Mouse (Mus musculus) cerebellum, adult 9-10 months (tissue): ENCODE measurements around the gene Ndufb10.

Experiments
- DNase-seq: peaks from one replicate; pipeline ENCODE4 v3.0.0; 2022

The Ndufb10 gene

DNA sequence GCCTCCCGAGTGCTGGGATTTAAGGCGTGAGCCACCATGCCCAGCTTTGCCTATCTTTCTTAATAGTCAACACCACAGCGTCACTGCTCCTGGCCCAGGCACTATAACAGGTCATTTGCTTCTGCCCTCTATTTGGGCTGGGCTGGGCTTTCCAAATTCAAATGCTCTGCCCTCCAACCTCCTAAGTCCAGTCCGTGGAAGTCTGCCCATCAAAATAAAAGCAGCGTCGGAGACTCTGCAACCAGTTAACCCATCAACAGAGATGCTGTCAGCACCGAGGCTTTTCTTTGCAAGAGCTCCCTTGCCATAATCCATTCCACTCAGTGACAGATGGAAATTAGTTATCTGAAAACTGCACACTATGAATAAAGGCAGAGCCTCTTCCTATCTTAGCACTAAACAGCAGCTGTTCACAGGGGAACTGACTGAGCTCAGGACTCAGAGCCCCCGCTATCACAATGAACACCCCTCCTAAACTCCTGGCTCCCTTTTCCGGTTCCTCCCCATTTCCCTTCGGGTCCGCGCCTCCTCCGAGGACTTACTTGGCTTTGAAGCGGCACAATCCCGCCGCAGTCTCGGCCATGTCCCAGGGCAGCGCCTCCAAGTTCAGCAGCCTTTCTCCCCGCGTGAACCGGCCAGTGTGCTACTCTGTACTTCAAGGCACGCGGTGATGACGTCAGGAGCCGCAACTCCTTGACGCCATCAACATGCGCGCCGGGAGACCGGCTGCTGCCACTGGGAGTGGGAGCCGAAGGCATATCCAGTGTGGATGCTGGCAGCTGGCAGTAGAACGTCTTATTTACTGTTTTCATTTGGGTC lies 17.1 kb downstream of the Ndufb10 start, which contains the start of gene Tbl3:
Gene Tbl3, minus strand, starts transcription at position 679 of the 819 bp plus-strand sequence.
- DNase-seq: peak; percentile 93

DNA sequence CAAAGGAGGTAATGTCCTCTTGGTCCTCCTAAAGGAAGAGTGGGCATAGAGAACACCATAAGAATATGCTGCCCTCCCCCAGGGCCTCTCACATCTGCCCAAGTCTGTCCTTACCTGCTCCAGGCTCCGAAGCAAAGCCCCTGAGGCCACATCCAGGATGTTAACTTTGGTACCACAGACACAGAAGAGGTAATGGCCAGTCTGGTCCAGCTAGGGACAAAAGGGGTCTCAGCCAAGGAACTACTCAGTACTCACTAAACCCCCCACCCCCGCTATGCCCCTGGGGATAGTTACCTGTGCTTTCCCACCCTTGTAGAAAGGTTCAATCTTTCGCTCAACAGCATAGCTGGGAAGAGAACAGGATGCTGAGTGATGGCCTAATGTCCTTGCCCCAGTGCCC lies 18.5 kb downstream of the Ndufb10 start:
- DNase-seq: peak; percentile 31

DNA sequence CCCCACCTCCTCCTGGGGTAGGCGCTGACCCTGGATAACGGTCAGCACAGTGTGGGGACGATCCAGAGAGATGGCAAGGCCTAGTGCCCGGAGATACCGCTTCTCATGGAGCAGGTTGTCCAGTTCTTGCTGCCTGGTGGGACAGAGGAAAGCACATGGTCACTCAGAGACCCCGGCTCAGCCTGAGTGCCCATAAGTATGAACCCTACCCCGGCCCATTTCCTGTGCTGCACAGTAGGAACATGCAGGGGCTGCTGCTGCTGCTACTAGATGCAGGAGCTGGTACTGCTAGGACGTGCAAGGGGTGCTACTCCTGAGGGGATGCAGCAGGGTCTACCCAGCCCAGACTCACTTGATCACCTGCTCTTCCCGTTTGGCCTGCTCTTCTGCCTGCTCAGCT lies 23.0 kb downstream of the Ndufb10 start:
- no peak for DNase-seq

DNA sequence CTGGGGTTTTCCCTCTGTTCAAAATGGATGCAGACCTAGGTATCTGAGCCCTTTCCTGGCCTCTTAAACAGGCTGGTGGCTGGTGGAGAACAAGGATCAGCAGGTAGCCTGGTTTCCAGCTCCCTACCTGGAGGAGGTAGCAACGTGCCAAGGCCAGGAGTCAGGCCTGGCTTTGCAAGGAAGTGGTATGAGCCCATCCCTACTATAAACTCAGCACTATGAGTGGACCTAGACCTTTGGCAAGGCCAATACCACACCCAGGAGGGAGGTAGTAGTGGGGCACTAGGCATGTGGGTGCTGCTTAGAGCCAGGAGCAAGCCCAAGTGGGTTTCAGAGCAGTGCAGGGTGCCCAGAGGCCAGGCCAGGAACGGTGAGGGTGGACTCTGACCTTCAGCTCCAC lies 24.8 kb downstream of the Ndufb10 start:
- DNase-seq: no peak

DNA sequence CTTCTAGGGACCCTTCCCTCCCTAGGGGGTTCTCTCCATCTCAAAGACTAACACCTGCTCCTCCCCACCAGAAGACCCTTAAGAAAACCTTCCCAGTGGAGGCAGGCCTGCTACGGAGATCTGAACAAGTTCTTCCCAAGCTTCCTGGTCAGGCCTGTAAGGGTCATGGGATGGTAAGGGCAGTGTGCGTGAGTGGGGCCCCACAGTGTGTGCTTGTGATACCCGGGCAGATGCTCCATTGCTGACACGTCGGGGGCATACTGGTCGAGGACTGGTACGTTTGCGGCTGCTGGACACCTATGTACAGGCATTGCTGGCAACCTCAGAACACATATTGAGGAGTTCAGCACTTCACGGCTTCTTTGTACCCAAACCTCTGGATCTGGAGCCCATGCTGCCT lies 25.6 kb downstream of the Ndufb10 start:
- no peak for DNase-seq

DNA sequence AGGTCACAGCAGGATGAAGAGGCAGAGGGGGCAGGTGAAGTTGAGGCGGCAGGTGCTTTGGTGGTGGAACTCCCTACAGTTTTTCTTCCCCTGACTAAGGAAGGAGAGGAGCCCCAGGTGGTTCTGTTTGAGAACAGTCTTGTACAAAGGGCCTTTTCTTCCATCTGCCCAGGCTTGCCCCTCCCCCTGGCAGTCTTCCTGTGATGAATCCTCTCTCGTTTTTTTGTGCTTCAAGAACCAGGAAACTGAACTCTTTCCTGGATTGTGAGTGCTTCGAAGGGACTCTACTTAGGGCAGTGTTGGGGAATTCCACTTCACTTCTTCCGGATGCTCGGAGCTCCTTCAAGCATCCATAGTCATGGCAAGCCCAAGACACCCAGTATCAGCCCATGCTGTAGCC lies 26.3 kb downstream of the Ndufb10 start:
- no peak for DNase-seq

DNA sequence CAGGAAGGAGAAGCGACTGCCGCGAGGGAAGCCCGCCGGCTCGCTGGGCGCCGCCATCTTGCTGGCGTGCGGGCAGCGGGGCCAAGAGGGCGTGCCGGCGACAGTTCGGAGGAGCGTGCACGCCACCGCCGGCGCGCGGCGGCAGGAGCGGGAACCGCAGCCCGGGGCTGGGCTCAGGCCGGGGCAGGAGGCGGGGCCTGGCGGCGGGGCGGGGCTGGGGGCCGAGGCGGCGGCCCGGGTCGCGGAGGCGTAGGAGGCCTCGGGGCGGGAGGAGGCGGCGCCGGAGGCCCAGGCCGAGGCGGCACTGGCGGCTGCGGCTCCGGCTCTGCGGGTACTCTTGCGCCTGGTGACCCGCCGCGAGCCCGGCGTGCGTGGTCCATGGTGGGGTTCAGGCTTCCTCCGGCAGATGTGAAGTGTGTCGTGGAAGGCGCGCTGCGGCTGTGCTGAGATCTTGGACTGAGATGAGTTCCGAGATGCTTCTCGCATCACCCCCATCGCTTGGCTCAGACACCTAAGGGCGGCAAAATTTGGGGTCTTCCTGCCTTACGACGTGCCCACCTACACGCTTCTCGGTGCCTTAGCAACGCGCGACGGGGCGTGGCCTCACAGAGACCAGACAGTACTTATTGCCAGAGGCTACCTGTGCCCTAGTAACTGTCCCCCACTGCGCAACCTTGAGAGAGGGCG lies 28.1 kb downstream of the Ndufb10 start, which contains the start of the genes Gfer and Noxo1:
Gene Gfer, minus strand, starts transcription at position 146 of the 687 bp plus-strand sequence.
Gene Noxo1, plus strand, starts transcription at position 224 of the 687 bp plus-strand sequence.
- DNase-seq: peak; percentile 83

DNA sequence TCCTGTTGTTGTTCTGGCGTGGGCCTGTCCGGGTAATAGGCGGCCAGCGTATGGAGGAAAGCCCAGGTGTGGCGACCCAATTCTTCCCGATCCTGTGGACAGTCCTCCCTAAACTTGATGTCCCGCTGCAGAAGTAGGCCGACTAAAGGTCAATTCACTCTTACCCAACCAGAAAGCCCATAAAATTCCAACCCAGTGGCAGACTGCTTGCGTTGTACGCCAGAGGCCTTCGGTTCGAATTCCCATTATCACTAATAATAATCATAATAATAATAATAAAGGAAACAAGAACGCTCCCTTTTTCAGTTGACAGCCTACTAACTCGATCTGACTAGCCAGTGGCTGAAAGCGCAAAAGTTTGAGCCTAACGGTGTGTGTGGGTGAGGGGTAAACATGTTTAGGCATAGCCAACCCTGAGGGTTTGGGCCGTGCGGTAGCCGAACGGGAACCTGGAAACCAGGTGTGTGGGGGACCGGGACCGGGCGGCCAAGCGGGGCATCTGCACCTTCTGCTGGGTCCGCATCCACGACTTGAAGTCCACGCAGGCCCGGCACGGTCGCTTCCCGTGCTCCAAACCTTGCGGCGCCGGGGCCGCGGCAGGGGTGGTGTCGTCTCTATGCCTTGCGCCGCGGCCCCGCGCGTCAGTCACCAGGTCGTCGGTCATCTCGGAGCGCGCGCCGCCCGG lies 28.8 kb downstream of the Ndufb10 start:
- DNase-seq: no peak

DNA sequence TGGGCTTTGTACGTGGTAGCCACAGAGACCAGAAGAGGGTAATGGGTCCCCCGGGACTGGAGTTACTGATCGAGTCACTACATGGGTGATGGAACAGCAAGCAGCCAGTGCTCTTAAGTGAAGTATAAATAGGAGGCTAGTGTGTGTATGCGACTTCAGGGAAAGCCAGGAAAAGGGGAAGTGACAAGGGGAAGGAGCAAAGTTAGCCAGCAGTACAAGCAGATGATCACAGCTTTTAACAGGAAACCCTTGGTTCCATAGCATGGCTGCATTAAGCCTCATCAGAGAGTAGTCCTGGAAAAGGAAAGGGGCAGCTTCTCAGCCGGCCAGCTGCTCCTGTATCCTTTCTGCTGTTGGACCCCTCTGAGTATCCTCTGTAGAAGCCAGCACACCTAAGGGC lies 31.9 kb downstream of the Ndufb10 start:
- no peak for DNase-seq

DNA sequence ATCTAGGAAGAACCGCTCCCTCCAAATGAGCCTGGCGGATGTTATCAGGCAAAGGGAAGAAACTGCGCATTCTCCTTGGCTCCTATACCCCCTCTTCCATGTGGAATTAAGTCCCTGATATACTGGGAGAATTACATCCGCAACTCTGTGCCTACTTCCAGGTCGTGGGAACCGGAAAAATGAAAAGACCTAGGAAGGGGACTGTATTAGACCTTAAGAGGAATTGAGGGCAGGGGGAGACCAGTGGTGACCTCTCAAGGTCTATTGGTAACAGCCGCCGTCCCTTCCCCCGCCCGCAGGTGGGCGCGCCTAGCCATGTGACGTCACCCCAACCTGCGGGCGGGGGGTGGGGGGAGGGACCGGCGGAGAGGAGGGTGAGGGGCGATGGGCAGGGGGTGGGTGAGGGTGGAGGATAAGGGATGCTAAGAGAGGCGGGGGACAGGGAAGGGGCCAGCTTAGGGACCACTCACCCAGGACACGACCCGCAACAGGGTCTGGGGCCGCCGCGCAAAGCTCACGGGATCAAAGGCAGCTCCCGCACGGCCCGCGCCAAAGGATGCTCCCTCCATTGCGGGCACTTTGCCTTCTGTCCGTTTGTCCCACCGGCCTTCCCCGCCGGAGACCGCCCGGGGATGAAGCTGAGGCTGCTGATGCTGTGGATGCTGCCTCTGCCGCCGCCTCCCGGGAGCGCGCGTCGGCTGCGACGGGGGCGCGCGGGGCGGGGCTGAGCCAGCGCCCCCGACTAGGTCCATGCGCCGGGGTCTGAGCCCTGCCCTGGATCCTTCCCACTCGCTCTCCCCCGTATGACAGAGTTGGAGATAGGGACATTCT lies 34.8 kb downstream of the Ndufb10 start, which contains the start of gene Syngr3:
Gene Syngr3, minus strand, starts transcription at position 705 of the 831 bp plus-strand sequence.
- DNase-seq: peak; percentile 66

DNA sequence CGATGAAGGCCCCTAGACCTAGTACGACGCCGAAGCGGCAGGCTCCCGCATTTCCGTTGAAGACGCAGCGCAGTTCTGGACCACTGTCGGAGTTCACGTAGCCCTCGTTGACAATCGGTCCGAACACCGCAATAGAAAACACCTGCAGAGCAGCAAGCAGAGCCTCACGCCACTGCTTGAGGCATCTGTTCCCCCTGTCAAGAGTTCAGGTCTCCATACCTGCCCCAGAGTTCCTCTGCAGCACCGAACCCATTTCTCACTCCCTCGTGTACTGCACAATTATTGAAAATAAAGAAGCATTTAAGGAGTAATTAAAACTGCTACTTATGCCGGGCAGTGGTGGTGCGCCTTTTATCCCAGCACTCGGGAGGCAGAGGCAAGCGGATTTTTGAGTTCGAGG lies 36.7 kb downstream of the Ndufb10 start:
- no peak for DNase-seq

DNA sequence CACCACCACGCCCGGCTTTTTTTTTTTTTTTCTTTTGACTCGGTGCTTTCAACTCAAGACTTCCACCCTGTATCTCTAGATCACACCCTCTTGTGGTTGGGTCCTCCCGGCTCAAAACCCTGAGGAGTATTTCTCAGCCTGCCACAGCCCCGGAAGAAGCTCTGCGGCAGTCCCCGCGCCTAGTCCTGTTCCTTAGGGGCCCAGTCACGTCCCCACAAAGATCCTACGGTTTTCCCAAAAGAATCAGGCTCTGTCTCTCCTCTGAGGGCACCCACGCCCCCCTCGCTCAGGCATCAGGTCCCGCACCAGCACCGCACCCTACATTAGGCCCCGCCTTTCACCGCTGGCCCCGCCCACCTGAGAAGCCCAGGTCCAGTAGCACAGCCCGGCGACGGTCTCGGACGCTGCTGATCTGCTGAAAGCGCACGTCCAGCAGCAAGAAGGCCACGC lies 37.1 kb downstream of the Ndufb10 start:
- no peak for DNase-seq

DNA sequence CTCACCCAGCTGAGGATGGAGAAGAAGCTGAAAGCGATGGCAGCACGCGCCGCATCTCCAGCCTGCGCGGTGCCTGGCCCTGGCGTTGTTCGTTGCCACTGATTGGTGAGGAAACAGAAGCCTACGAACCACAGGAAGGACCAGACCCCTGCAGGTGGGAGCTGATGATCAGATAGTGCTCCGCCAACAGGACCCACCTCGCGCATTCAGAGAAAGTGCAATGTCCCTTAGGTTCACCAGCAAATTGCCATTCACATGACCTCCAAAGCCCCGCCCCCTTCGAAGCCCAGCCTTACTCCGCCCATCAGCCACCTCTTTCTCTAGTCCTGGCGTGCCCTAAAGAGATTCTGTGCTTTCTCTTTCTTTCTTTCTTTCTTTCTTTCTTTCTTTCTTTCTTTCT lies 37.8 kb downstream of the Ndufb10 start:
- DNase-seq: no peak

DNA sequence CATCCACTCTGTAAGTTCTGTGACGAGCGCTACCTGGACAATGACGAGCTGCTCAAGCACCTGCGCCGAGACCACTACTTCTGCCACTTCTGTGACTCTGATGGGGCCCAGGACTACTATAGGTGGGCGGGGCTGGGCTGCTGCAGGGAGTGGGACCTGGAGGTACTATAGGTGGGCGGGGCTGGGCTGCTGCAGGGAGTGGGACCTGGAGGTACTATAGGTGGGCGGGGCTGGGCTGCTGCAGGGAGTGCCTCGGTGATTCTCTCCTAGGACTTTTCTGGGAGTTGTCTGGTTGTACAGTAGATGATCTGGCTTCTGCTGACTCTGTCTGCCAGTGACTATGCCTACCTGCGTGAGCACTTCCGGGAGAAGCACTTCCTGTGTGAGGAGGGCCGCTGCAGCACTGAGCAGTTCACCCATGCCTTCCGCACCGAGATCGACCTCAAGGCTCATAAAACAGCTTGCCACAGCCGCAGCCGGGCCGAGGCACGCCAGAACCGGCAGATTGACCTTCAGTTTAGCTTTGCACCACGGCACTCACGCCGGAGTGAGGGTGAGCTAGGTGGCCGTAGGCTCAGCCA lies 46.7 kb downstream of the Ndufb10 start:
- DNase-seq: no peak

DNA sequence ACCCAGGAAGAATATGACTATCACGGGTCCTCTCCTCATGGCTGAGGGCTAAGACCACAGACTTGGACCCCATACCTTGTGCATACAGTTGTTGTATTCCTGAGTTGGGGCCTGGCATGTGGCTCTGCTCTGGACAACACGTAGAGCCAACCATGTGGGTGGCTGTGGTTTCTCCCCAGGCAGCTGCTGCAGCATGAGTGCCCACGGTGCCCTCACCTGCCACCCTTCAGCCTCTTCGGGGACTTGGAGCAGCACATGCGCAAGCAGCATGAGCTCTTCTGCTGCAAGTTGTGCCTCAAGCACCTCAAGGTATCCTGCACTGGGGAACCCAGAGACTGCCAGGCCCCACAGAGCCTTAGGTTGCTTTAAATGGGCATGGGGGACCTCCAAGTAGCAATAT lies 47.4 kb downstream of the Ndufb10 start:
- no peak for DNase-seq

DNA sequence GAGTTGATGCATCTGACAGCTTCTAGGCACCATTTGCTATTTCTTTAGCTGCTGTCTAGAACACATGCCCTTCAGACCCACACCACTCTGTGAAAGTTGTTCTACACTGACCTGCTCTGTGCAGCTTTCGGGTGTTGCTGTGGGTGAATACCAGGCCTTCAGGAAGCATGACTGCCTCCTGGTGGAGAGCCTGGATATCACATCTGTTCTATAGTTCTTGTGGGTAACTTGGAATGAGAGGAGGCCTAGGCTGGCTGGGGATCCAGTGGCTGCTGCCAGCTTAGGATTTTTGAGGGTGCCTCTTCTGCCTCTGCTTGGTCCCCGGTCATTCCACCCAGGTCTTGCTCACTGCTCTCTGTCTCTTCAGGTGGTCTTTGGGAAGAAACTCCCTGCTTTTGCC lies 48.1 kb downstream of the Ndufb10 start:
- peak; percentile 82 for DNase-seq

DNA sequence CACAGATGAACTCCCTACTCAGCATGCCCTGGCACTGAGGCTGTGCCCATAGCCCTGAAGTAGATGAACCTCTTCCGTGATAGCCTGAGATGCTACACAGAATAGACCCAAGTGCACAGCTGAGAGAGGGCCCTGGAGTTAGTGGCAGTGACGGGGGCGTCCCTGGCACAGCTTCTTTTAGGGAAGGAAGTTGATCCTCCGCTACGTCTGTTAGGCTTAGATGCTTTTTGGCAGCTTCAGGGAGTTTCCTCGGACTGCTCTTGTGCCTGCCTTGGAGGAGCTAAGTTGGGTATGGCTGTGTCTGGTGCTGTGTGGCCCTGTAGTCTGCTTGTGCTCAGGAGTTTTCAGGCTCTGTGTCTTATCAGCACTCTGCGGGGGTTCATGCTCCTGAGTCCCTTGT lies 50.0 kb downstream of the Ndufb10 start:
- no peak for DNase-seq

DNA sequence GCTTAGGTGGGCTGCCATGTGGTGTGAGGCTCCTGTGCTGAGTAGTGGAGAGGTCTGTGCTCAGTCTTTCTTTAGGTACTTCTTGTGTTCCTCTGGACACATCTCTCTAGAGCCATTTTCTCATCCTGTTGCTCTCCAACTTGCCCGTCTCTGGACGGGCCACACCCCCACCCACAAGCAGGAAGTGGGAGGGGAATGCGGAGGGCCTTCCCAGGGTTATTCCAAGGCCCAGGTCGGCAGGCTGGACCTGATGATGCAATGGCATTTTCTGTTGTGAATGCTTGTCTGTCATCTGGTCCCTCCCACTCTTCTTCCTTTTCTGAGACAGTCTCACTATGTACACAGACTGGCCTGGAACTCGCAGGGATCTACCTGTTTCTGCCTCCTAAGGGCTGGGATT lies 52.1 kb downstream of the Ndufb10 start:
- no peak for DNase-seq
